Mouse (Mus musculus) limb, embryonic 15.5 days (tissue): ENCODE results near the gene 1110051M20Rik. TPM values are rescaled to one million over a fixed set of nuclear protein-coding genes. Genes with fewer than 3 reads are reported as not detected.

ENCODE experiments used
- ATAC-seq: fragments of 200-750 bp; cut with Nextera tagmentation; 2 replicates; pipeline ENCODE4 v1.8.0; 2017; ENCODE audit warnings: low read depth, moderate TSS enrichment; ENCODE audit not compliant: insufficient number of reproducible peaks, low FRiP score, low TSS enrichment
- H3K27ac ChIP-seq: fragments of 300-500 bp; sonication (generic); 2 replicates; pipeline ENCODE4 v1.5.1; 2015; ENCODE audit warnings: moderate library complexity, mild to moderate bottlenecking, inconsistent platforms
- H3K27me3 ChIP-seq: fragments of 300-500 bp; sonication (generic); 2 replicates; pipeline ENCODE4 v1.6.1; 2015; ENCODE audit warnings: inconsistent platforms
- H3K36me3 ChIP-seq: fragments of 300-500 bp; sonication (generic); 2 replicates; pipeline ENCODE4 v1.6.1; 2015; ENCODE audit warnings: inconsistent platforms
- H3K4me1 ChIP-seq: fragments of 300-500 bp; sonication (generic); 2 replicates; pipeline ENCODE4 v1.6.1; 2015; ENCODE audit warnings: inconsistent platforms
- H3K4me2 ChIP-seq: fragments of 300-500 bp; sonication (generic); 2 replicates; pipeline ENCODE4 v1.6.1; 2015; ENCODE audit warnings: mild to moderate bottlenecking, inconsistent platforms
- H3K4me3 ChIP-seq: fragments of 300-500 bp; sonication (generic); 2 replicates; pipeline ENCODE4 v1.5.1; 2015; ENCODE audit warnings: mild to moderate bottlenecking, inconsistent platforms
- H3K9ac ChIP-seq: fragments of 300-500 bp; sonication (generic); 2 replicates; pipeline ENCODE4 v1.6.1; 2015; ENCODE audit warnings: inconsistent platforms
- H3K9me3 ChIP-seq: fragments of 300-500 bp; sonication (generic); 2 replicates; pipeline ENCODE4 v1.6.1; 2016; ENCODE audit warnings: inconsistent platforms
- WGBS: fragments of 180-500 bp; shearing (Covaris S2); methylation state at CpG from one replicate; pipeline ENCODE4 v1.1.7; 2015; 5-methylcytosine and 5-hydroxymethylcytosine counted together
- polyA plus RNA-seq: library from polyadenylated mRNA; unstranded; fragments of >200 nt; fragmentation: Nextera tagmentation; extraction: Ambion mirVana; gene quantifications from 2 replicates; pipeline ENCODE4 v1.2.1, GENCODE M21; 2015

Gene 1110051M20Rik
- polyA plus RNA-seq, 1 experiment from 2014 or later = 54.1 TPM

DNA sequence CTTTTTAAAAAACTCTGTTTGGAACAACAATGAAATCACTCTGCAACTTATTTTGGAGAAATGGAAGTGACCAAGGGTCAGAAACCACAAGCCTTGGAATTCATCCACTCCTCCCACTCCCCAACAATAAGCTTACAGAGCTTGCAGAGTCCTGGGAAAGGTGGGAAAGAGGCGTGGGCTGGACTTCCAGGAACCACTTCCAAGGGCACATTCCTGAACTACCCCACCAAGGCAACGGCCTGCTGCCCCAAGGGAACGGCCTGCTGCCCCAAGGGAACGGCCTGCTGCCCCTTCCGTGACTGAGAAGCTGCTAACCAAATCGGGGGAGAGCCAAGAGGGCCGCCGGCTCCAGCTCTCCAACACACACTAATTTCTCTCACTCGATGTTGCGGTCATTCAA is 5.2 kb downstream of the 1110051M20Rik start:
- Histone ChIP-seq H3K9me3 (no peaks in the 10 kb centered on the region), H3K27ac (no peak overlapping the region), H3K36me3 (no peaks in the 10 kb centered on the region), H3K4me1 (peaks cover 5% of the 10 kb centered on the region; the same call in 1 of the 2 replicates), H3K4me3 (no peak overlapping the region), H3K27me3 (no peaks in the 10 kb centered on the region), H3K4me2 (no peak overlapping the region), H3K9ac (no peak overlapping the region)
- 82% methylated on average over 10 of the region's 10 CpGs for WGBS
- ATAC-seq = no peak

DNA sequence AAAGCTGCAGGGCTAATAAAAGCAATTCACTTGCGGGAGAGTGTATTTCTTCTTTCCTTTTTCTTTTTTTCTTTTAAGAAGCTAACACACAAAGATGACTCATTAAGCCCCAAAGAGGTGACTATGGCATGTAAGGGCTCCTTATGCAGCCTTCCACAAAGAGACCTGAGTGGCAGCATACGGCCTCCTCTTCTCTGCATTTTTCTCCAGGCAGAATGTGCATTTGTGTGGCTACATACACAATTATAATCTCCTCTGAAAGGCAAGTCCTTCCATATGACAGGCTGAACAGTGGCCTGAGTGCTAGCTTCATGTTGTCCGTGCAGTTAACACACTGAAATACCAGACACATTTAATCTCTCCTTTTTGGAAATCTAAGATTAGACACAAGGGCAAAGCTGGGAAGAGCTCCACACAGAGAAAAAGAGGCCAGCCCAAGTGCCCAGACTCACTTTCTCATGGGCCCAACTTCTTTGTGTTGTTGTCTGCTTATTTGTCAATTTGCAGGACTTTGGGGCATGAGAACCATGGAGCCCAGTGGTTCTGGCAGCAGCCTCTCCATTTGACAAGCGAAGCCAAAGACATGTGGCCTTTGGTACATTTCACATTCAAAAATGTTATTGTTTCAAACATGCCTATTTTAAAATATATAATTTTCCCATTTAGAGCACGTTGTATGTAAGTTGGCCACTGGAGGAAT is 7.2 kb downstream of the 1110051M20Rik start:
- H3K27me3 ChIP-seq = no peaks in the 10 kb centered on the region
- H3K36me3 ChIP-seq = no peaks in the 10 kb centered on the region
- ATAC-seq = no peak
- H3K9me3 ChIP-seq = no peaks in the 10 kb centered on the region
- no peak overlapping the region for H3K4me2 ChIP-seq
- H3K9ac ChIP-seq = no peak overlapping the region
- H3K4me3 ChIP-seq = no peak overlapping the region
- no peak overlapping the region for H3K27ac ChIP-seq
- H3K4me1 ChIP-seq = no peaks in the 10 kb centered on the region
- 78% methylated on average over 5 of the region's 5 CpGs for WGBS

DNA sequence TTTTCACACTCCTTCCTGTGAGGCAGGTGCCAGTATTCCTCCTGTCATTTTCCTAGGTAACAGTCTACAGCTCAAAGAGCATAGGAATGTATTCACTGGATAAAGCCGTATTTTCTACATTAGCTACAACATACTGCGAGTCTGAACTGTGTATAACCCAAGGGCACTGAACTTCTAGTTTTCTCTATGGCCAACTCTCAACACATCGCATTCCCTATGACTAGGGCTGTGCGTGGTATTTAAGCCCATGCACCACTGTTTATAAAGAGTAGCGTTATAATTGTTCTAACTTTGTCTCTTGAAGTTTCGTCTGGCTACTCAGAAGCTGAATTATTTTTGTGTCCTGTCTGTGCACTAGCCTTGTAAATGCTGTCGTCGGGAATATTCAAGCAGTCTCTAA is 7.8 kb downstream of the 1110051M20Rik start:
- Histone ChIP-seq H3K4me3 (no peak overlapping the region), H3K36me3 (no peaks in the 10 kb centered on the region), H3K27me3 (no peaks in the 10 kb centered on the region), H3K9me3 (no peaks in the 10 kb centered on the region), H3K27ac (no peak overlapping the region), H3K4me2 (no peak overlapping the region), H3K4me1 (no peaks in the 10 kb centered on the region), H3K9ac (no peak overlapping the region)
- WGBS = 83% methylated on average over 8 of the region's 8 CpGs
- no peak for ATAC-seq

DNA sequence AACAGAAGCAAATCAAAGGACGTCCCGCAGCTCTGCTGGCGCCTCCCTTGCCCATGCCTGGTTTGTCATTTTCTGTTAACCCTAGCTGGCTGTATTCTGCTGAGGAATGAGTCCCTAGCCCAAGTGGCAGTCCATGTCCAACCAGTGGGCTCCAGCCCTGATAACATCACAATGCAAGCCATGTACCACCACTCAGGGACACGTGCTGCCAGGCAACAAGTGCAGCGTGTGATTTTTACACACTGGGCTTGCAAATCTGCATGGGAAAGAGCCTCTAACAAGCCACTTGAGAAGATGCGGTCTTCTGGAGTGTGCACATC is 13.9 kb downstream of the 1110051M20Rik start:
- WGBS = 47% methylated on average over 6 of the region's 6 CpGs
- Histone ChIP-seq H3K27me3 (no peaks in the 10 kb centered on the region), H3K36me3 (no peaks in the 10 kb centered on the region), H3K4me1 (peaks cover 3% of the 10 kb centered on the region; the same call in 1 of the 2 replicates), H3K9ac (no peak overlapping the region), H3K9me3 (no peaks in the 10 kb centered on the region), H3K4me2 (no peak overlapping the region), H3K27ac (no peak overlapping the region), H3K4me3 (no peak overlapping the region)
- no peak for ATAC-seq

DNA sequence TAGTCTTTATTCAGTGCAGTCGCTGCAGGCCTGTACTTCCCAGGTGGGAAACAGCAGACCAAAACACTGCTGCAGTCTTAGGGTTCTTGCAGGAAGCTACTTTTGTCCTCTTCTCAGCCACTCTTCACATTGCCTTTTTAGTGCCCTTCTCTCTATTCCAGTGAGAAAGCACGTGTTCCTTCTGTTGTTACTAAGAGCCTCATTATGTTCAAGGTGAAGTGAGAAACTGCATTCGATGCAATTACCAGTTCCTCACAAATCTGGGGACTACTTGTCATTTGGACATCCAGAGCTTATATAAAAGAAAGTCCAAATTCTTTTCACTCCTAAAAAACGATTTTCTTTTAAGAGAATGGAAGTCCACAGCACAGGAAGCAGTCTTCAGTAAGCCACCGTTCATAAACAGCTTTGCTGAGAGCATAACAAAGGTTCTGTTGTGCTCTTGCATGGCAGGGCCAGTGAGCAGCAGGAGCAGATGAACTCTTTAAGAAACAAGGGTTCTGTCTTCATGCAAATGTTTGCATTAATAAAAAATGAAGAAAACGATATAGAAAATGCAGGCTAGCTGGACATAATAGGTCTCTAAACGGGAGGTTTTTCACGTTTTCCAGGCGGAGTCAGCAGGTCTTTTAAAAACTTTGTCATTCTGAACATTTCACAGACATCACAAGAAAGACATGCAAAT is 14.4 kb downstream of the 1110051M20Rik start:
- 37% methylated on average over 9 of the region's 9 CpGs for WGBS
- Histone ChIP-seq H3K27me3 (no peaks in the 10 kb centered on the region), H3K4me1 (peaks cover 3% of the 10 kb centered on the region; the same call in 1 of the 2 replicates), H3K36me3 (no peaks in the 10 kb centered on the region), H3K9me3 (no peaks in the 10 kb centered on the region), H3K27ac (no peak overlapping the region), H3K4me3 (no peak overlapping the region), H3K9ac (no peak overlapping the region), H3K4me2 (no peak overlapping the region)
- ATAC-seq = no peak

DNA sequence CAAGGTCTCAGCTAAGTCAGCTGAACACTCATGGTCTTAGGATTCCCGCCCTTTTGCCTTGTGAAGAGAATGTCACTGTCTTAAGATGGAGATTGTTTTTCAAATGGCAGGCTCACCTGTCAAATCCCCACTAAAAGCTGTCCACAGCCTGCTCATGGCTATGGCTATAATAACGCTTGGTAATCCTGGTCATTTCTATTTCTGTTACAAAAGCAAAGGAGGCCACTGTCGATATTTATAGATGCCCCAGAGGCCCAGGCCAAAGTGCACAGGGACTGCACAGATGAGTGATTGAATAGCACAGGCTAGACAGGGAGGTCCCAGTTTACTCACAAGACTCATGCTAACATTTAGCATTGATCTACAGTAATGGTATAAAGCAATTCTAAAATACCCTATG is 15.4 kb downstream of the 1110051M20Rik start:
- H3K4me3 ChIP-seq = no peak overlapping the region
- no peak overlapping the region for H3K27ac ChIP-seq
- no peaks in the 10 kb centered on the region for H3K36me3 ChIP-seq
- no peak overlapping the region for H3K9ac ChIP-seq
- no peak overlapping the region for H3K4me2 ChIP-seq
- no peaks in the 10 kb centered on the region for H3K9me3 ChIP-seq
- peaks cover 3% of the 10 kb centered on the region; the same call in 1 of the 2 replicates for H3K4me1 ChIP-seq
- H3K27me3 ChIP-seq = no peaks in the 10 kb centered on the region
- WGBS = 88% methylated on average over 3 of the region's 3 CpGs
- ATAC-seq = no peak

DNA sequence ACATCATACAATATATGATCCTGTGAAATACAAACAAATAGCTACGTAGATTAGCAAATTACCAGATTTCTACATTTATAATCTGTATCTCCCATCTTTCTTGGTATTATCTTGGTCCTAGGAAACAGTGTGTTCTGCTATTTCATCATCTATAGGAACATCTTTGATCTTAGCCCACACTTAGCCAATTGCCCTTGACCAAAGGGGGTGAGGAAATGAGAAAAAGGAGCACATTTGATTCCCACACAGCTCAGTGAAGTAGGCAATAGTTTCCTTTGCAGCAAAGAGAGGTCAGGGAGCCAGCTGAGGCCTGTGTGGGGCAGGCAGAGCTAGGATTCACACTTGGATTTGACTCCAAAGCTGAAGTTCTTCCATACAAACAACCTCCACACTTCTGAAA is 18.2 kb downstream of the 1110051M20Rik start:
- H3K9ac ChIP-seq = no peak overlapping the region
- no peak overlapping the region for H3K4me3 ChIP-seq
- peaks cover 3% of the 10 kb centered on the region; the same call in 1 of the 2 replicates for H3K4me1 ChIP-seq
- no peaks in the 10 kb centered on the region for H3K27me3 ChIP-seq
- whole genome bisulfite sequencing = 86% methylated on average over 1 of the region's 1 CpGs
- no peak for ATAC-seq
- H3K36me3 ChIP-seq = peaks cover 7% of the 10 kb centered on the region; the same call in 1 of the 2 replicates
- no peak overlapping the region for H3K27ac ChIP-seq
- H3K4me2 ChIP-seq = no peak overlapping the region
- H3K9me3 ChIP-seq = no peaks in the 10 kb centered on the region

DNA sequence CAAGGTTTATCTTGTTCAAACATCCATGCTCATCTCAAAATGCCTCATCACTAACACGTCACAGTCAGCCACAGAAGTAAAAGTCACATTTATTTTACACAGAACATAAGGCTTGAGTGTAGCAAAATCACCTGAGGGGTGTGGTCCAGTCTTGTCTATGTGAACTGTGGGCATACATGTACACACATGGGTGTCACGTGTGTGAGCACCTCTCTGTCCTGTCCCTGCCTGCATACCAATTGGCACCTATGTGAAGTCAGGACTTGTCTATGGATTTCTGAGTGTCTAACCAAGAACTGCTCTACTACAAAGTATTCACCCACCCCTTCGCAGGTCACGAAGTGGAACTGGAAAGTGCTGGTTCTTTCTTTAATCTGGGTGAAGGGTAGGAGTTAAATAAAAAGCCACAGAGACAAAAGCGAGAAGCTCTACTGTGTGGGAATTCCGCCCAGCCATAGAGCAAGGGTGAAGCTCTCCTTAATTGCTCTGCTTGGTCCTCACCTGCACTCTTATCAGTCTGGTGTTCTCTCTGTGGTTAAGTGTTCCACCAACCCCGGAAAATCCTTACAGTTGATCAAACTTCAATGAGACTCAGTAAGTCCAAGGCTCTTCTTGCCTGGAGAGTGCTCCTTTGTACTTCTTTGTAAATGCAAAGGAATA is 20.3 kb downstream of the 1110051M20Rik start:
- WGBS = 74% methylated on average over 7 of the region's 7 CpGs
- no peak overlapping the region for H3K27ac ChIP-seq

DNA sequence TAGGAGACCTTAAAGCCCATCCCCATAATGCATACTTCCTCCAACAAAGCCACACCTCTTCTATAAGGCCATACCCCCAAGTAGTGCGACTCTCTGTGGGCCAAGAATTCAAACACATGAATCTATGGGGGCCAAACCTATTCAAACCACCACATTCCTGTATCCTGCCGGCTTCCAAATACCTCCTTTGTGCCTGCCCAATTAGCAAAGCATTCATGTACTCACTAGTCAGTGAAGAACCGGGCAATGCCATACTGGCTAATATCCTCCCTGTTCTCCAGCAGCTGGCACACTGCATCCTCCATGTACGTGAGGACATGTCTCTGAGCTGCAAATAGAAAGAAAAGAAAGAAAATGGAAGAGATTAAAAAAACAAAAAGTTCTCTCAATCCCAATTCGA is 22.9 kb downstream of the 1110051M20Rik start:
- no peak overlapping the region for H3K27ac ChIP-seq
- H3K4me1 ChIP-seq = no peaks in the 10 kb centered on the region
- WGBS = 89% methylated on average over 5 of the region's 5 CpGs
- no peak overlapping the region for H3K4me3 ChIP-seq
- H3K9ac ChIP-seq = no peak overlapping the region
- no peak overlapping the region for H3K4me2 ChIP-seq
- ATAC-seq = no peak
- peaks cover 17% of the 10 kb centered on the region for H3K36me3 ChIP-seq
- no peaks in the 10 kb centered on the region for H3K27me3 ChIP-seq
- no peaks in the 10 kb centered on the region for H3K9me3 ChIP-seq

More for the DNA sequence above, 20.3 kb downstream of the 1110051M20Rik start:
- H3K27me3 ChIP-seq = no peaks in the 10 kb centered on the region
- no peaks in the 10 kb centered on the region for H3K4me1 ChIP-seq
- no peak overlapping the region for H3K4me2 ChIP-seq
- 0 out of 2 replicates have a peak, but pooled peaks have one; percentile 61 for ATAC-seq
- H3K36me3 ChIP-seq = peaks cover 17% of the 10 kb centered on the region
- no peak overlapping the region for H3K4me3 ChIP-seq
- no peaks in the 10 kb centered on the region for H3K9me3 ChIP-seq
- H3K9ac ChIP-seq = no peak overlapping the region

DNA sequence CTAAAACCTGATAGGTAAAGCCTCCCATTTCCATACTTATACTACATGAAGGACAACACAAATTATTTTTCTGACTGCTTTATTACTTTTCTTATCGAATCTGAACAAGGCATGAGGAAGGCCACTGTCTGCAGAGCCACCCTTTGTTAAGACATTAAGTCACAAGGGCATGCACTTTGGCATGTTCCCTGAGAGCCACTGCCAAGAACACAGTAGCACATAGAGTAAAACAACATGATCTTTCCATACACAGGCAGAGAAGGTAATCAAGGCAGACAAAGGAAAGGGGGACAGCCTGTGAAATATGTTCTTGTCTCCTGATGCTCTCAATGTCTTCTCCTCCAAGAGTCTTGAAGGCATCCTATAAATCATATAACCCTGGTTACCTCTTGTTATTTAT is 30.7 kb downstream of the 1110051M20Rik start:
- Histone ChIP-seq H3K4me3 (no peak overlapping the region), H3K9ac (no peak overlapping the region), H3K27ac (no peak overlapping the region), H3K4me2 (no peak overlapping the region), H3K4me1 (peaks cover 3% of the 10 kb centered on the region; the same call in 1 of the 2 replicates), H3K9me3 (no peaks in the 10 kb centered on the region), H3K27me3 (no peaks in the 10 kb centered on the region), H3K36me3 (no peaks in the 10 kb centered on the region)
- WGBS = 79% methylated on average over 1 of the region's 1 CpGs
- no peak for ATAC-seq

DNA sequence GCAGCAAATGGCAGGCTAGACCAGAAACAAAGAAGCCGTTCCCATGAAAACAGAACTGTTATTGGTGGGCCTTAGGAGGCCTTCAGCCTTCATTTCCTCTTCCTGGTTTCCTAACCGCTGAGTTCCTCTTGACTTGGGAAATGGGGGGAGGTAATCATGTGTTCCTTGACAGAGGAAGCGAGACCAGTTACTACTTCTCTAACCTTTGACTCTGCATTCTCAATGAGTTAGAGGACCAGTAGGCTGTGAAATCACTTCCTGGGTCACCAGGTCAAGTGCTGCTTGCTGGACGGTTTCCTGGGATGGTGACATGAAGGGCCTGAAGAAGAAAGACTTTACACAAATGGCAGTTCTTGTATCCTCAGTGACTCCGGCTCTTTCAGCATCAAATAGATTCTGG is 32.1 kb downstream of the 1110051M20Rik start:
- no peak overlapping the region for H3K27ac ChIP-seq
- H3K9me3 ChIP-seq = no peaks in the 10 kb centered on the region
- ATAC-seq = no peak
- no peak overlapping the region for H3K4me3 ChIP-seq
- H3K27me3 ChIP-seq = no peaks in the 10 kb centered on the region
- H3K4me1 ChIP-seq = peaks cover 3% of the 10 kb centered on the region; the same call in 1 of the 2 replicates
- H3K36me3 ChIP-seq = no peaks in the 10 kb centered on the region
- WGBS = 66% methylated on average over 5 of the region's 5 CpGs
- no peak overlapping the region for H3K4me2 ChIP-seq
- no peak overlapping the region for H3K9ac ChIP-seq

DNA sequence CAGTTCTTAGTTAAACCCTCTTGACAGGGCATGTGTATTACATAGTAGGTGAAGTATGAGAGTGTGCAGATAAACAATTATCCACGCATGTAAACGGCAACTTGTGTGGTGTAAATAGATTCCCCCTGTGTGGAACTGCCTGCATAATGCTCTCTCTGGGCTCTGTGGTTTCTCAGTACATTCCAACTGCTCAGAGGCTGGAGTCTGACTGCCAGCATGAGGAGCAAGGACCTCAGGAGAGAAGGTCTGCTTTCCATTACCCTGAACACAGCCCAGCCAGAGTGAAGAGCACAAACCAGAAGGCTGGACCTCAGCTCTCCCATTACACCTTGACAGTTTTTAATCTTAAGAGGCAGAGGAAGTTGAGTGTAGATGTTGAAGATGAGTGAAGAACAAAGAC is 33.0 kb downstream of the 1110051M20Rik start:
- Histone ChIP-seq H3K27me3 (no peaks in the 10 kb centered on the region), H3K9ac (no peak overlapping the region), H3K4me3 (no peak overlapping the region), H3K4me2 (no peak overlapping the region), H3K36me3 (no peaks in the 10 kb centered on the region), H3K4me1 (peaks cover 3% of the 10 kb centered on the region; the same call in 1 of the 2 replicates), H3K27ac (peak overlapping the region; percentile 44), H3K9me3 (no peaks in the 10 kb centered on the region)
- no peak for ATAC-seq
- WGBS = 44% methylated on average over 2 of the region's 2 CpGs
